8 mouse cellular contexts compared by ENCODE assay signal in genomic region chr2:29666589-29666988, GRCm38 (mm10). TPM values are rescaled to one million over a fixed set of nuclear protein-coding genes. Genes with fewer than 3 reads are reported as not detected.
DNase-seq lines count a peak whose midpoint lies in the region; ATAC-seq lines count a peak whose summit lies in the region.

No protein-coding gene starts in this region.

- no peak overlapping the region for H3K9ac ChIP-seq in liver, embryonic 12.5 days

- H3K9me3 ChIP-seq in liver, embryonic 12.5 days (replicated peaks): no peaks in the 10 kb centered on the region

- H3K27me3 ChIP-seq in liver, embryonic 12.5 days (replicated peaks): no peaks in the 10 kb centered on the region

- WGBS in liver, embryonic 12.5 days (ENCODE audit: insufficient replicate concordance): 33% methylated on average over 7 of the region's 7 CpGs

- DNase-seq in ovary, postnatal 36 days (ENCODE audit: low spot score): peak; percentile 39
- DNase-seq in ovary, adult 18-20 months (ENCODE audit: low spot score): no peak
- peak; percentile 54 for DNase-seq in embryo, embryonic 9.5 days (ENCODE audit: extremely low spot score)
- DNase-seq in heart, postnatal 4 days: peak; percentile 63
- peak; percentile 13 for DNase-seq in retina, embryonic 14.5 days (ENCODE audit: low spot score)
- no peak for DNase-seq in left cerebral cortex, adult 8-10 months (ENCODE audit: low spot score in 2 of 2)
- DNase-seq in layer of hippocampus, adult 8-10 months (ENCODE audit: low spot score in 2 of 2): no peak

- peak overlapping the region; percentile 20; the same call in 1 of the 2 replicates for H3K4me2 ChIP-seq in liver, embryonic 12.5 days

- H3K36me3 ChIP-seq in liver, embryonic 12.5 days: no peaks in the 10 kb centered on the region

- H3K4me1 ChIP-seq in liver, embryonic 12.5 days: peaks cover 81% of the 10 kb centered on the region

- H3K27ac ChIP-seq in liver, embryonic 12.5 days: no peak overlapping the region

- H3K4me3 ChIP-seq in liver, embryonic 12.5 days: no peak overlapping the region

- ATAC-seq in liver, embryonic 12.5 days: no peak; the same call in 1 of the 2 replicates

RNA-seq across cellular contexts. Expression of gene Rapgef1, which starts 47.1 kb away (rescaled TPM):
- total RNA-seq in heart, postnatal 4 days (2021): 10 to 100 TPM; 96.3 to 98.4 TPM
- 10.1 and 10.8 TPM in 2 replicates for polyA plus RNA-seq in liver, embryonic 12.5 days (2016; fragmentation: Nextera tagmentation; extraction: Ambion mirVana)
- total RNA-seq in left cerebral cortex, adult 8-10 months (2022): 100 to 1,000 TPM in 1 of 4 experiments, 10 to 100 TPM in 3; 88.6 to 103 (median 94.1) TPM
- 10 to 100 TPM; 78.8 to 94.5 (median 89.3) TPM for total RNA-seq in layer of hippocampus, adult 8-10 months (2022)

Comparison
In these comparisons a context has a peak if more than half of its experiments do, and no peak if none do; other contexts are left out.
1. DNase-seq: peak in ovary, postnatal 36 days (single experiment), embryo, embryonic 9.5 days (single experiment), heart, postnatal 4 days (single experiment) and retina, embryonic 14.5 days (single experiment); none in ovary, adult 18-20 months (single experiment), left cerebral cortex, adult 8-10 months (0 of 2) and layer of hippocampus, adult 8-10 months (0 of 2).